Mouse (Mus musculus): ENCODE measurements at regions not wholly inside any gene's neighbourhood (a gene's known extent, or its start where the extent isn't known, plus 50 kb on each side); places are given as distances from the start of the nearest gene placed in this dataset.

DNA sequence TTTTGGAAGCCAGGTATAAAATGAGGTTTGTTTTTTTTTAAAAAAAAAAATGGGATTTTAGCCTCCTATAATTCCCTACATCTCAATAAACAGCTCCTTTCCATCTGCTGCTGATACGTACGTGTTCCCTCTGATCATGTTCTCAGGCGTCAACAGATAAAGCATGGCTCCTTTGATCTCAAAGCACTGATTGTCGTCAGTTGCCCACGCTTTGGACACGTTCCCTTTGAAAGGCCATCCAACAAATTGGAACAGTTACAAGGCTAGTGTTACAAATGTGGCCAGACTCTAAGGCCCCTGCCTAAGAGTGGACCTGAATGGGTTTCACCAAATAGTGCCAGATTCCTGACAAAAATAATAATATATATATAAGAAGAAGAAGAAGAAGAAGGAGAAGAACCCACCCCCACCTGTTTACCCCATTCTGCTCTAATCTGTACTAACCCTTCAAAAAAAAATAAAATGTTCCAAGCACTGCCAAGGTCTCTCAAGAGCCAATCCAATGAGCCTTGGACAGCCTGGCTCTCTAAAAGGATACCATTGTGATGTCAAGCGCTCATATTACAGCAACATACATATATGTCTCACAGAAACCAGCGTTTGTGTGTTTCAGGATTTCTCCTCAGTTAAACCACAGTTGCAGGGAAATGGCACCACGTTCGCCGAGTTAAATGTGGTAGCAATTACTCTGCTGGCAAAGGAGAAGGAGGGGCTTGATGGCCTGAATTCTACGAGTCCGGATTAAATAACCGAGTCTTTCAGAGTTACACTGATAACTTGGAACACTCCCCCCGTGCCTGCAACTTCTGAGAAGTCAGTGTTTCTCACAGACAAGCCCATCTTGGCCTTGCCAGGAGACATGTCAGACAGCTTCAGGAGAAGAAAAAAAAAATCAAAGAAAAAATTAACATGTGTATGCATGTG lies 460.2 kb downstream of the Ate1 start:
- Histone ChIP-seq H3K79me3 (ENCODE audit: low read depth) (no peaks in the 10 kb centered on the region), H3K36me3 (ENCODE audit: control insufficient read depth, insufficient read depth) (no peaks in the 10 kb centered on the region), H3K4me3 (ENCODE audit: insufficient read depth, poor library complexity, severe bottlenecking) (no peak overlapping the region), H3K79me2 (ENCODE audit: control insufficient read depth, insufficient read depth) (no peaks in the 10 kb centered on the region), H3K27me3 (ENCODE audit: control insufficient read depth, insufficient read depth, insufficient read length) (no peaks in the 10 kb centered on the region), H3ac (ENCODE audit: control insufficient read depth, insufficient read length, low read depth) (no peak overlapping the region)
- no peak for TF ChIP-seq FOSL1 (IDR thresholded peaks at IDR 0.05; ENCODE audit: insufficient read depth, low read length, poor library complexity, severe bottlenecking)

DNA sequence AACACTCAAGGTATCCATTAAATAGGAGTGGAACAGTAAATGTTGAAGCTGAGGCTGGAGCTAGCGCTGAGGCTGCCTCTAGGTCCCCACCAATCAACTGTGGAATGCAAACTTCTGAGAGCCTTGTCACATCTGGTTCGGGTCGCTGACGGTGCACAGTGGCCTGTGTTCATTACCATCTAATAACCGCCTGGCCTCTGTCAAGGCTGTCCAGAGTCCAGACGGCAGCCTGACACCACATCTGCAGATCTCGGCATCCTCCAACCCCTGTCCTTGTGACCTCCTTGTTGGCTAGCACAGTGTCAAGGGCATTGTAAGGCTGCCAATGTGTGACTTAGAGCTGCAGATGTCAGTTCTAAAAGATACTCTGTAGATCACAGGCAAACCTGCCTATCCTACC lies 455.7 kb downstream of the Ate1 start:
- TF ChIP-seq MAX (IDR thresholded peaks at IDR 0.05) (no peak), MYOD1 (IDR thresholded peaks at IDR 0.05; ENCODE audit: control insufficient read depth, insufficient read length, low read depth) (no peak), FOSL1 (IDR thresholded peaks at IDR 0.05; ENCODE audit: insufficient read depth, low read length, poor library complexity, severe bottlenecking) (no peak), CEBPB (IDR thresholded peaks at IDR 0.05; ENCODE audit: low read depth) (no peak)
- no peaks in the 10 kb centered on the region for H3K79me3 ChIP-seq (ENCODE audit: low read depth)
- H3K36me3 ChIP-seq (ENCODE audit: control insufficient read depth, insufficient read depth) = no peaks in the 10 kb centered on the region
- no peaks in the 10 kb centered on the region for H3K27me3 ChIP-seq (ENCODE audit: control insufficient read depth, insufficient read depth, insufficient read length)
- no peak overlapping the region for H3ac ChIP-seq (ENCODE audit: control insufficient read depth, insufficient read length, low read depth)
- H3K79me2 ChIP-seq (ENCODE audit: control insufficient read depth, insufficient read depth) = no peaks in the 10 kb centered on the region
- no peak overlapping the region for H3K4me3 ChIP-seq (ENCODE audit: insufficient read depth, poor library complexity, severe bottlenecking)

DNA sequence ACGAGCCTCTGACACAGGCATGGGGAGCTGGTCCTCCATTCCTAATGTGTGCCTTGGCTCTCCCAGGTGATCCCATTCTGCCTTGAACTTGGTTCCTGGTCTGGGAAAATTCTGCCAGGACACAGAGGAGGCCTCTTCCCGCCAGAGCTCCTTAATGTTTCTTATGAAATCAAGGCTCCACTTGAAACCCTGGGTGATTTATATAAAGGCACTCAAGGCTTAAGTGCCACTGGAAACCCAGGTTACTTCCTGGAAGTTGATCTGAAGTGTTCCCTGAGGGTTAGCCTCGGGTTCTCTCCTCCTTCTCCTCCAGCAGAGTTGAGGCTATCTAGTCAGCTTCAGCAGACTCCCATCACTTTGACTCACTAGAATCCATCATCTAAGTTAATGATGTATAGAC lies 451.9 kb downstream of the Ate1 start:
- Histone ChIP-seq H3K27me3 (ENCODE audit: control insufficient read depth, insufficient read depth, insufficient read length) (no peaks in the 10 kb centered on the region), H3K4me3 (ENCODE audit: insufficient read depth, poor library complexity, severe bottlenecking) (no peak overlapping the region), H3K36me3 (ENCODE audit: control insufficient read depth, insufficient read depth) (no peaks in the 10 kb centered on the region), H3K79me3 (ENCODE audit: low read depth) (no peaks in the 10 kb centered on the region), H3ac (ENCODE audit: control insufficient read depth, insufficient read length, low read depth) (no peak overlapping the region), H3K79me2 (ENCODE audit: control insufficient read depth, insufficient read depth) (no peaks in the 10 kb centered on the region)
- no peak for TF ChIP-seq USF1 (IDR thresholded peaks at IDR 0.05; ENCODE audit: low read depth)
- no peak for TF ChIP-seq FOSL1 (IDR thresholded peaks at IDR 0.05; ENCODE audit: insufficient read depth, low read length, poor library complexity, severe bottlenecking)
- TF ChIP-seq CTCF (IDR thresholded peaks at IDR 0.05; ENCODE audit: control insufficient read depth, insufficient read depth, insufficient read length) = no peak
- TF ChIP-seq MAX (IDR thresholded peaks at IDR 0.05) = no peak
- no peak for TF ChIP-seq CEBPB (IDR thresholded peaks at IDR 0.05; ENCODE audit: low read depth)
- no peak for TF ChIP-seq MYOD1 (IDR thresholded peaks at IDR 0.05; ENCODE audit: control insufficient read depth, insufficient read length, low read depth)
- no peak for TF ChIP-seq MYOG (IDR thresholded peaks at IDR 0.05; ENCODE audit: control insufficient read depth, extremely low read depth, insufficient read length)

DNA sequence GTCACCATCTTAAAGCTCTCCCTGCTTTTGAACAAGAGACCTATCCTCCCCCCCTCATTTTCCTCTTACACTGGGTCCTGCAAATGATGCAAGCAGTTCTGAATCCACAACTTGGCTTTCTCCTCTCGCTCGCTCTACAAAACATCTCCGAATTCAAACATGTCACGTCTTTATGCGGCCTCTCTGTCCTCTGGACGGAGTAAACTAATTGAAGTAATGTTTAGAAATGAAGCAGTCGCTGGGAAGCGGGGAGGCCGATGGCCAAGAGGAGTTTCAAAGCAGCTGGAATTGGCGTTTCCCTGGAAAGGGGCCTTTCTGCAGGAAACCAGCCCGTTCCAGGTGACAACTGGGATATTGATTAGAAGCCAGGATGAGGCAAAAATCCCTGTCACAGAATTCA lies 446.8 kb downstream of the Ate1 start:
- Histone ChIP-seq H3K79me2 (ENCODE audit: control insufficient read depth, insufficient read depth) (no peaks in the 10 kb centered on the region), H3K27me3 (ENCODE audit: control insufficient read depth, insufficient read depth, insufficient read length) (peaks cover 3% of the 10 kb centered on the region), H3ac (ENCODE audit: control insufficient read depth, insufficient read length, low read depth) (no peak overlapping the region), H3K79me3 (ENCODE audit: low read depth) (no peaks in the 10 kb centered on the region), H3K36me3 (ENCODE audit: control insufficient read depth, insufficient read depth) (no peaks in the 10 kb centered on the region), H3K4me3 (ENCODE audit: insufficient read depth, poor library complexity, severe bottlenecking) (no peak overlapping the region)
- TF ChIP-seq FOSL1 (IDR thresholded peaks at IDR 0.05; ENCODE audit: insufficient read depth, low read length, poor library complexity, severe bottlenecking) = no peak
- no peak for TF ChIP-seq CEBPB (IDR thresholded peaks at IDR 0.05; ENCODE audit: low read depth)
- no peak for TF ChIP-seq MYOD1 (IDR thresholded peaks at IDR 0.05; ENCODE audit: control insufficient read depth, insufficient read length, low read depth)
- no peak for TF ChIP-seq MAX (IDR thresholded peaks at IDR 0.05)
- no peak for TF ChIP-seq CTCF (IDR thresholded peaks at IDR 0.05; ENCODE audit: control insufficient read depth, insufficient read depth, insufficient read length)
- TF ChIP-seq MYOG (IDR thresholded peaks at IDR 0.05; ENCODE audit: control insufficient read depth, extremely low read depth, insufficient read length) = no peak
- TF ChIP-seq USF1 (IDR thresholded peaks at IDR 0.05; ENCODE audit: low read depth) = no peak

- Histone ChIP-seq H3K36me3 (ENCODE audit: control insufficient read depth, insufficient read depth) (no peaks in the 10 kb centered on the region), H3K4me3 (ENCODE audit: insufficient read depth, poor library complexity, severe bottlenecking) (no peak overlapping the region)
- TF ChIP-seq CTCF (IDR thresholded peaks at IDR 0.05; ENCODE audit: control insufficient read depth, insufficient read depth, insufficient read length) = no peak
These were observed 446.0 kb downstream of the Ate1 start for GRCm38 (mm10) chr7:130073890-130074819.

GRCm38 (mm10) chr7:130082662-130083061 lies 437.5 kb downstream of the Ate1 start:
- Histone ChIP-seq H3K36me3 (ENCODE audit: control insufficient read depth, insufficient read depth) (no peaks in the 10 kb centered on the region), H3K79me2 (ENCODE audit: control insufficient read depth, insufficient read depth) (no peaks in the 10 kb centered on the region), H3ac (ENCODE audit: control insufficient read depth, insufficient read length, low read depth) (no peak overlapping the region), H3K79me3 (ENCODE audit: low read depth) (no peaks in the 10 kb centered on the region), H3K27me3 (ENCODE audit: control insufficient read depth, insufficient read depth, insufficient read length) (no peaks in the 10 kb centered on the region), H3K4me3 (ENCODE audit: insufficient read depth, poor library complexity, severe bottlenecking) (no peak overlapping the region)
- no peak for TF ChIP-seq MYOD1 (IDR thresholded peaks at IDR 0.05; ENCODE audit: control insufficient read depth, insufficient read length, low read depth)
- TF ChIP-seq FOSL1 (IDR thresholded peaks at IDR 0.05; ENCODE audit: insufficient read depth, low read length, poor library complexity, severe bottlenecking) = no peak
- TF ChIP-seq MAX (IDR thresholded peaks at IDR 0.05) = no peak

More at GRCm38 (mm10) chr7:130073890-130074819, 446.0 kb downstream of the Ate1 start:
- H3K79me2 ChIP-seq (ENCODE audit: control insufficient read depth, insufficient read depth) = no peaks in the 10 kb centered on the region
- no peaks in the 10 kb centered on the region for H3K79me3 ChIP-seq (ENCODE audit: low read depth)
- no peak overlapping the region for H3ac ChIP-seq (ENCODE audit: control insufficient read depth, insufficient read length, low read depth)
- H3K27me3 ChIP-seq (ENCODE audit: control insufficient read depth, insufficient read depth, insufficient read length) = peaks cover 3% of the 10 kb centered on the region

All from C2C12 (cell line).